Mouse (Mus musculus): ENCODE data around the gene Robo1.

The Robo1 gene

GRCm38 (mm10) chr16:72811908-72812307, 503.8 kb downstream of the Robo1 start:
- DNase-seq (ENCODE audit: low spot score in 2 of 2): no peak

GRCm38 (mm10) chr16:72828381-72828780, 520.3 kb downstream of the Robo1 start:
- DNase-seq (ENCODE audit: low spot score in 2 of 2): no peak

- no peak for DNase-seq (ENCODE audit: low spot score in 2 of 2)
These were observed 521.4 kb downstream of the Robo1 start for GRCm38 (mm10) chr16:72829530-72829929.

GRCm38 (mm10) chr16:72830394-72831056, 522.4 kb downstream of the Robo1 start:
- no peak for DNase-seq (ENCODE audit: low spot score in 2 of 2)

- DNase-seq (ENCODE audit: low spot score in 2 of 2): no peak
These were observed 526.2 kb downstream of the Robo1 start for GRCm38 (mm10) chr16:72834266-72834665.

GRCm38 (mm10) chr16:72839031-72839430, 530.9 kb downstream of the Robo1 start:
- no peak for DNase-seq (ENCODE audit: low spot score in 2 of 2)

GRCm38 (mm10) chr16:72841066-72841465, 533.0 kb downstream of the Robo1 start:
- DNase-seq (ENCODE audit: low spot score in 2 of 2): no peak

GRCm38 (mm10) chr16:72854101-72854500, 546.0 kb downstream of the Robo1 start:
- no peak for DNase-seq (ENCODE audit: low spot score in 2 of 2)

GRCm38 (mm10) chr16:72854809-72855503, 546.9 kb downstream of the Robo1 start:
- DNase-seq (ENCODE audit: low spot score in 2 of 2): no peak

- no peak for DNase-seq (ENCODE audit: low spot score in 2 of 2)
These were observed 553.7 kb downstream of the Robo1 start for GRCm38 (mm10) chr16:72861707-72862277.

- DNase-seq (ENCODE audit: low spot score in 2 of 2): no peak
These were observed 557.9 kb downstream of the Robo1 start for GRCm38 (mm10) chr16:72866011-72866410.

- no peak for DNase-seq (ENCODE audit: low spot score in 2 of 2)
These were observed 567.0 kb downstream of the Robo1 start for GRCm38 (mm10) chr16:72874934-72875732.

- no peak for DNase-seq (ENCODE audit: low spot score in 2 of 2)
These were observed 580.0 kb downstream of the Robo1 start for GRCm38 (mm10) chr16:72888108-72888507.

GRCm38 (mm10) chr16:72889401-72889800, 581.3 kb downstream of the Robo1 start:
- no peak for DNase-seq (ENCODE audit: low spot score in 2 of 2)

- peak; percentile 8 to 9 for DNase-seq (ENCODE audit: low spot score in 2 of 2)
These were observed 589.0 kb downstream of the Robo1 start for GRCm38 (mm10) chr16:72897125-72897524.

- no peak for DNase-seq (ENCODE audit: low spot score in 2 of 2)
These were observed 600.8 kb downstream of the Robo1 start for GRCm38 (mm10) chr16:72908895-72909294.

- DNase-seq (ENCODE audit: low spot score in 2 of 2): peak in 1 of 2 experiments; percentile 9
These were observed 605.0 kb downstream of the Robo1 start for GRCm38 (mm10) chr16:72913134-72913533.

- DNase-seq (ENCODE audit: low spot score in 2 of 2): no peak
These were observed 606.0 kb downstream of the Robo1 start for GRCm38 (mm10) chr16:72914068-72914630.

- no peak for DNase-seq (ENCODE audit: low spot score in 2 of 2)
These were observed 611.9 kb downstream of the Robo1 start for GRCm38 (mm10) chr16:72920013-72920412.

- DNase-seq (ENCODE audit: low spot score in 2 of 2): peak; percentile 69 to 78
These were observed 616.5 kb downstream of the Robo1 start for GRCm38 (mm10) chr16:72924423-72925224.

- no peak for DNase-seq (ENCODE audit: low spot score in 2 of 2)
These were observed 620.5 kb downstream of the Robo1 start for GRCm38 (mm10) chr16:72928525-72929122.
